Mouse (Mus musculus): ENCODE measurements at regions not wholly inside any gene's neighbourhood (a gene's known extent, or its start where the extent isn't known, plus 50 kb on each side); places are given as distances from the start of the nearest gene placed in this dataset.

- no peak for TF ChIP-seq CTCF (IDR thresholded peaks at IDR 0.05; ENCODE audit: low read depth, low read length)
- no peak for TF ChIP-seq EP300 (IDR thresholded peaks at IDR 0.05; ENCODE audit: insufficient read depth, low read depth, low read length)
- no peak for TF ChIP-seq POLR2A (IDR thresholded peaks at IDR 0.05; ENCODE audit: insufficient read depth, low read length)
Observed at GRCm38 (mm10) chr5:28903805-28904320, 291.9 kb upstream of the Rnf32 start.

Measured in ES-Bruce4 (cell line).